Mouse (Mus musculus): ENCODE data around the gene Wwox.
A peak's percentile ranks its signal among the peaks of the same experiment; 100 is the strongest.

Gene Wwox

DNA sequence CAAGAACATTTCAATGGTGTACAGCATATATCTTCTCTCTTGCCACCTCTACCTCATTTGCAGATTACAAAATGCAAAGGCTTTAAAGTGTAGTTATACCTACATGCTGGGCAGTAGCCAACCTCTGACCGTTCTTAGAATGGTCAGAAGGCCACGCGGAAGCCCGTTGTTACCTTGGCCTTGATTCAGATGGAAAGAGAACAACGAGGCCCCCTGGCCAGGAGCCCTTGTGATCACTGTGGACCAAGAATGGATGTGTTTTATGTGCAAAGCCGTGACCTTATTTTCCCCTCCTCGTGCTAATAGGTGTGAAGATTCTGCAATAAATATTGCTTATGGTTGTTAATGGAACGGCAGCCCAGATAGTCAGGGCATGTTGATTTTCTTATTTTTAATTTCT is 582.3 kb downstream of the Wwox start:
- no peak for DNase-seq (ENCODE audit: low spot score)

- no peak for DNase-seq (ENCODE audit: low spot score)
Measured at GRCm38 (mm10) chr8:115024062-115024461, 584.6 kb downstream of the Wwox start.

- no peak for DNase-seq (ENCODE audit: low spot score)
Measured at GRCm38 (mm10) chr8:115025390-115026098, 586.1 kb downstream of the Wwox start.

DNA sequence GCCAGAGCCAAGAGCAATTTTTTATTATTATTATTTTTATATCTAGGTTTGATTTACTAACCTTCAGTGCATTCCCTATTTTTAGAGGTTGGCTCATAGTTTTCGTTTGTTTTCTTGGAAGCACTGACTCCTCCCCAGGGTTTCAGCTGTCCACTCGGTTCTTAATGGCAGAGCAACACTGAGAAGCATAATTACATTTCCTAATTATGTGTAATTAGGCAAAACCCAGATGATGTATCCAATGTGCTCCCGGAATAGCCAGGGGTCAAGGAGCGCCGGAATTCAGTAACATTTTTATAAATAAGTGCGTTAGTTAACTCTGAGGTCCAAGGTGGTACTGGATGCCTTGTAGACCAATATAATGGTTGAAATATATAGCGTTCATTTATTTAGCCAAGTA is 586.7 kb downstream of the Wwox start:
- DNase-seq (ENCODE audit: low spot score), result no peak

GRCm38 (mm10) chr8:115033194-115033593 is 593.7 kb downstream of the Wwox start:
- no peak for DNase-seq (ENCODE audit: low spot score)

DNA sequence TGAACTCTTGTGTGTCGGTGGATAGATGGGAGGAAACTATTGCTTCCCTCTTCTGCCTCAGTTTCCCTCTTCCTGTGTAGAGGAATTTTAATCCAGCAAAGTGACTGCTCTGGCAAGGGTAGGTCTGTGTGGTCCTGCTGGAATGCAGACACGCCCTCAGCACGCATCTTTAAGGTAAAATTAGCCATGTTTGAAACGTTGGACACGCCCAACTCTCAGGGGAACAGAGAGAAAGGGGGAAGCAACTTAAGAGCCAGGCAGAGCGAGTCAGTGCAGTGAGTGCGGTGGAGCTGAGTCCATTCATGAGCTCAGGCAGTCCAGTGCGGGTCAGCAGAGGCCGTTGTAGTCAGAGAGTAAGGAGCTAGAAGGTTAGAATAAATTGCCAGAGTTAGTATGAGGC is 596.6 kb downstream of the Wwox start:
- DNase-seq (ENCODE audit: low spot score), result no peak

GRCm38 (mm10) chr8:115038426-115038825 is 599.0 kb downstream of the Wwox start:
- no peak for DNase-seq (ENCODE audit: low spot score)

DNA sequence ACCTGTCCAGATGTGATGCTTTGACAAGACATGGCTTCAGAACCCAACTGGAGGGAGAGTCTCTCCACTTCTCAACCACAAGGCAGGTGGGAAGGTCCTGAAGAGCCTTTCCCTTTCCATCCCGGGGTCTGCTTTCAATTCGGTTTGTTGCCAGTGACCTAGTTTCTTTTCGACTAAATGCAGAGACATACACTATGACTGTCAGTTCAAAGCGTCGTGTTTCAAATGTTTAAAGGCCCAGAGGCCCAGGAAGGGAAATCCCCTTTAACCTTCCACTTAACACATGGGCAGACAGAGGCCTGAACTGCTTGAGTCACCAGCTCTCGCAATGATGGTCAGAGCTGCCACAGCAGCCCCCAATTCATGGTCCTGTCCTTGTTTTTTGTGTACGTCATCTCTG is 606.3 kb downstream of the Wwox start:
- DNase-seq (ENCODE audit: low spot score), result no peak

- DNase-seq (ENCODE audit: low spot score), result no peak
Measured at GRCm38 (mm10) chr8:115046496-115046895, 607.0 kb downstream of the Wwox start.

- DNase-seq (ENCODE audit: low spot score), result no peak
Measured at GRCm38 (mm10) chr8:115058193-115058835, 618.9 kb downstream of the Wwox start.

GRCm38 (mm10) chr8:115063623-115064022 is 624.2 kb downstream of the Wwox start:
- DNase-seq (ENCODE audit: low spot score), result no peak

GRCm38 (mm10) chr8:115064691-115065090 is 625.2 kb downstream of the Wwox start:
- DNase-seq (ENCODE audit: low spot score), result no peak

DNA sequence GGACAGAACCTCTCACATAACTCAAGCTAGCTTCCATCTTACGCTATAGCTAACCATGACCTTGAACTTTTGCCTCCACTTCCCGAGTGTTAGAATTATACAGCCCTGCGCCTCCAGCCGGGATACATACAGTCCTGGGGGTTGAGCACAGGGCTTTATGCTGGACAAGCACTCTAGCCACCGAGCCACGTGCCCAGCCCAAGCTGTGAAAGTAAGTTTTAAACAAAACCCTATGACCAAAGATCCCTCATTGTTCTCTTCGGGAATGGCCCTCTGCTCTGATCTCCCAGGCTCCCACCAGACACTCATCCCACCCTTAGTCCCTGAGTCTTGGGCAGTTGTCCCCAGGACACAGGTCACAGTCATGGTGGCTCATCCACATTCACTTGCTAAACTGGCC is 625.9 kb downstream of the Wwox start:
- DNase-seq (ENCODE audit: low spot score), result no peak

- DNase-seq (ENCODE audit: low spot score), result no peak
Measured at GRCm38 (mm10) chr8:115066550-115067058, 627.1 kb downstream of the Wwox start.

- DNase-seq (ENCODE audit: low spot score), result no peak
Measured at GRCm38 (mm10) chr8:115068723-115069122, 629.3 kb downstream of the Wwox start.

DNA sequence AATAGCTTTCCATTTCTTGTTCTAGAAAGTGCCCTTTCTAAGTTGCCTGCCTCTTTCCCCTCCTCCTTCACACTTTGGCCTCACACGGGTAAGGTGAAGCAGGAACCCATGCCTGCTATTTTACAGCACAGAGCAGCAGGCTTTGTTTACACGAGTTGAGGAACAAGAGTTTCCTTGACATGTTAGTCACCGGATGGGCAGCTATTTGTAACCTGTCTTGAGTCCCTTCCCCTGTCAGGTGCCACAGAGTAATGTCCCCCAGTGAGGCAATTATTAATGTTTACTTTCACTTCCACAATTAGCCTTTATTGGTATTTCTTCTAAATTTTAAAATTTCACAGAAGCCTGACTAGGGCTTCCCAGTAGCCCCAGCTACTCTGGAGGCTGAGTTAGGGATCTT is 630.8 kb downstream of the Wwox start:
- no peak for DNase-seq (ENCODE audit: low spot score)

DNA sequence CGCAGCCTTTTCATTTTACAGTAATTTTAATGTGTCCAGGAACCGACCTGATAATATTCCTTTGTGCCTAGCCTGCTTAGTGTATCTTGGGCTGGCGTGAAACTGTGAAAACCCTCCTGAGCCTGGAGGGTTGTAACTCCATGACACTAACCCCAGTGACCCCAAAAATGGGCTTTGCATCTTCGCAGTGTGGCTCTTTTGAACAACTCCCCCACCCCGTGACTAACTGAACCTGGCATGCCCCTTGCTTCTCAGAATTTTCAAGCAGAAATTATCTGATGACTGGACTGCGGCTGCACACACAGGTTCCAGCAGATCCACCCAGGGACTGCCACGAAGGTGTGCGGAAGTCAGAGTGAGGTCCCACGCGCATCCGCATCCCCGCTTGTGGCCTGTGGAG is 631.8 kb downstream of the Wwox start:
- DNase-seq (ENCODE audit: low spot score), result no peak

DNA sequence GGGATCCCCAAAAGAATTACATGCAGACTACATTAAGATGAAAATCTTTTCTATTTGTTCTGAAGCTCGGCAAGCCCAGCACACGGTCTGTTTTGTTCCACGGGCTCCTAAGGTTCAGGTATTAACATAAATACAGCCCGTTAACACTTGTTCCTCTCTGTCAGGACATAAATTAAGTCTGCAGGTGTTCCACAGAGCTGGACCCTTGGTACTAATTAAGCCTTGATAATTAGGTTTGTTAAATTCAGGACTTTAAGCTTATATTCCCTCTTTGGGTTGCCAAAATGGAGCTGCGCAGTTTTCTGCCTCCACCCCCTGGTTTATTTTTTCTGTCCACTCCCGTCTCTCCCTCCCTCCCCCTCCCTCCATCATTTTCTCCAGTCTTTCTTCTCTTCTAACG is 638.8 kb downstream of the Wwox start:
- DNase-seq (ENCODE audit: low spot score), result no peak

- DNase-seq (ENCODE audit: low spot score), result no peak
Measured at GRCm38 (mm10) chr8:115081302-115082207, 642.1 kb downstream of the Wwox start.

DNA sequence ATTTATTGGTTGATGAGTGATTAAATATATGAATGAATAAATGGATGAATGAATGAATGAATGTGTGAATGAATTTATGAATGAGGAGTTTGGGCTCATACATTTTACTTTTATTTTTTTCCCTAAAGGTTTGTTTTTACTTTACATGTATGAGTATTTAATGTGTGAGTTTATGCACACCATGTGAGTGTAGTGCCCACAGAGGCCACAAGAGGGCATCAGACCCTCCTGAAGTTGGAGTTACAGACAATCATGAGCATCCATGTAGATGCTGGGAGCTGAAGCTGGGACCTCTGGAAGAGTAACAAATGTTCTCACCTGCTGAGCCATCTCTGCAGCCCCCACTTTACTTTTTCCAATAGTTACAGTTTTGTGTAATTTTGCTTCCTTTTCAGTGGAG is 648.7 kb downstream of the Wwox start:
- no peak for DNase-seq (ENCODE audit: low spot score)

DNA sequence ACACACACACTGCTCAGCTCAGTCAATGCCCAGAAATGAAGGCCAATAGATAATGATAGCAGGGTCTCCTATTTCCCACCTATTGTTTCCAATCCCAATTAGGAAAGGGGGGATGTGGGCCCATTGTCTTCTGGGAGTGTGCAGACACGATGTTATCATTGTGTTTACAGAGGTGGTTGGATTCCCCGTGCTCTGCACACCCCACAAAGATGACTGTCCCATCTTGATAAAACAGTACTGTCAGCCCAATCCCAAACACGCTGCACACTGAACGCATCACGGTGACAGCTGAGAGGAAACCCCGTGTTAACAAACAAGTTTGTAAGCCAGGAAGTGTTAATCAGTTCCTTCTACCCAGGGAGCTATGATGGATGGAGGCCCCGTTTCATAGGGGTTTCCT is 650.3 kb downstream of the Wwox start:
- no peak for DNase-seq (ENCODE audit: low spot score)

GRCm38 (mm10) chr8:115090202-115090601 is 650.7 kb downstream of the Wwox start:
- no peak for DNase-seq (ENCODE audit: low spot score)

DNA sequence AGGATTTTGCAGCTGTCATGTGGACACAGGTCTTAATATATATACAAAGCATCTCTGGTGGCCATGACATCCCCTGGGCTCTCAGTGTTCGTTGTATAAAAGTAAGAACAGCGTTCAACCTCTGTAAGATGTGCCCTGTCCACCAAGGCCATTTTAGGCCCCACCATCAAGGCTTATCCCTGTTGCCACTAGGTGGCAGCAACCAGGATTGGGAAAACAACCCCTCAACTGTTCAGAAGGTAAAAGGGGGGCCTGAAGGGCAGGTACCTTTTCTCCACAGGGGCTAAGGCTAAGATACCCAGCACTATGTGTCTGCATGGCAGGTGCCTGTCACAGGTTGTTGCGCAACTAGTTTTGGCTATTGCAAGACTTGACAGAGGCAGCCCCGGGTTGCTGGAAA is 656.1 kb downstream of the Wwox start:
- DNase-seq (ENCODE audit: low spot score), result peak; percentile 18
